Mouse (Mus musculus) thymus, adult 2 months (tissue): Measurements from ENCODE around the gene Agbl5. TPM values are rescaled to one million over a fixed set of nuclear protein-coding genes. Genes with fewer than 3 reads are reported as not detected.

Experiments used
- DNase-seq: peaks from one replicate; pipeline ENCODE4 v3.0.0; 2021
- H3K27ac ChIP-seq: fragments of 200-500 bp; 2 replicates; pipeline ENCODE4 v1.5.1; 2012; ENCODE audit warnings: low read length, control low read depth; ENCODE audit not compliant: control insufficient read depth, insufficient read depth
- H3K27me3 ChIP-seq: fragments of 200-500 bp; 2 replicates; pipeline ENCODE4 v1.6.1; 2012; ENCODE audit warnings: mild to moderate bottlenecking, low read length, moderate library complexity, mixed read lengths; ENCODE audit not compliant: control insufficient read depth, insufficient read depth
- H3K36me3 ChIP-seq: fragments of 200-500 bp; 2 replicates; pipeline ENCODE4 v1.6.1; 2012; ENCODE audit warnings: mild to moderate bottlenecking, low read length, moderate library complexity; ENCODE audit not compliant: control insufficient read depth, insufficient read depth
- H3K4me1 ChIP-seq: fragments of 200-500 bp; replicated peaks from 2 replicates; pipeline ENCODE4 v1.6.1; 2012; ENCODE audit warnings: low read length; ENCODE audit not compliant: control insufficient read depth, insufficient read depth
- H3K4me3 ChIP-seq: fragments of 200-500 bp; 2 replicates; pipeline ENCODE4 v1.5.1; 2012; ENCODE audit warnings: mild to moderate bottlenecking, low read length, control low read depth, moderate library complexity; ENCODE audit not compliant: control insufficient read depth, insufficient read depth
- CTCF ChIP-seq: fragments of 200-500 bp; IDR thresholded peaks from 2 replicates; pipeline ENCODE4 v1.5.1; 2012; ENCODE audit warnings: mild to moderate bottlenecking, control low read depth, low read length, moderate library complexity, borderline replicate concordance; ENCODE audit not compliant: control insufficient read depth, poor library complexity, insufficient read depth; ENCODE audit errors: extremely low read depth
- POLR2A ChIP-seq: fragments of 200-500 bp; IDR thresholded peaks from 2 replicates; pipeline ENCODE4 v1.6.1; 2012; ENCODE audit warnings: mild to moderate bottlenecking, low read length, control low read depth, moderate library complexity; ENCODE audit not compliant: control insufficient read depth, poor library complexity, insufficient read depth; ENCODE audit errors: extremely low read depth
- WGBS: fragments of 180-500 bp; shearing (Covaris S2); methylation state at CpG from one replicate; pipeline ENCODE4 v1.1.7; 2018; 5-methylcytosine and 5-hydroxymethylcytosine counted together
- polyA plus RNA-seq: library from polyadenylated mRNA; depleted of rRNA; stranded (reverse); fragments of >200 nt; gene quantifications from 2 replicates; pipeline ENCODE4 v1.2.3, GENCODE M21; 2012

The Agbl5 gene
- polyA plus RNA-seq, 1 experiment, result 40.7 TPM

DNA sequence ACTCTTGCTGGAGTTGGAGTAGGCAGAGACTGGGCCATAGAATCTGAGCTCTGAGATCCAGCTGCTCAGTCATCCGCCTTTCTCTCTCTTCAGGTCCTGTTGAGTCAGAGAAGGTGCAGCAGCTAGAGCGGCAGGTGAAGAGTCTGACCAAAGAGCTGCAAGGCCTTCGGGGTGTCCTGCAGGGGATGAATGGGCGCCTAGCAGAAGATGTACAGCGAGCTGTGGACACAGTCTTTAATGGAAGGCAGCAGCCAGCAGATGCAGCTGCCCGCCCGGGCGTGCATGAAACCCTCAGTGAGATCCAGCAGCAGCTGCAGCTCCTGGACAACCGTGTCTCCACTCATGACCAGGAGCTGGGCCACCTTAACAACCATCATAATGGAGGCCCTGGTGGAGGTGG, 28.3 kb downstream of the Agbl5 start:
- H3K4me1 ChIP-seq, result peaks cover 38% of the 10 kb centered on the region
- no peaks in the 10 kb centered on the region for H3K36me3 ChIP-seq
- no peak overlapping the region for H3K27ac ChIP-seq
- 94% methylated on average over 9 of the region's 9 CpGs for WGBS
- H3K27me3 ChIP-seq, result no peaks in the 10 kb centered on the region
- no peak overlapping the region for H3K4me3 ChIP-seq
- TF ChIP-seq POLR2A (no peak), CTCF (no peak)
- no peak for DNase-seq

DNA sequence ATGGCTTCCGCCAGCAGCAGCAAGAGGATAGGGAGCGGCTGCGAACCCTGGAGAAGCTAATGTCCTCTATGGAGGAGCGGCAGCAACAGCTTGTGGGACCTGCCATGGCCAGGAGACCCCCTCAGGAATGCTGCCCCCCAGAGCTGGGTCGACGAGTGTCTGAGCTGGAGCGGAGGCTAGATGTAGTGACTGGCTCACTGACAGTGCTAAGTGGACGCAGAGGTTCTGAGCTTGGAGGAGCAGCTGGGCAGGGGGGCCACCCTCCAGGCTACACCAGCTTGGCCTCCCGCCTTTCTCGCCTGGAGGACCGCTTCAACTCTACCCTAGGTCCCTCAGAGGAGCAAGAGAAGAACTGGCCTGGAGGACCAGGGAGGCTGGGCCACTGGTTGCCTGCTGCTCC, 28.9 kb downstream of the Agbl5 start:
- no peak overlapping the region for H3K27ac ChIP-seq
- H3K4me1 ChIP-seq, result peaks cover 43% of the 10 kb centered on the region

DNA sequence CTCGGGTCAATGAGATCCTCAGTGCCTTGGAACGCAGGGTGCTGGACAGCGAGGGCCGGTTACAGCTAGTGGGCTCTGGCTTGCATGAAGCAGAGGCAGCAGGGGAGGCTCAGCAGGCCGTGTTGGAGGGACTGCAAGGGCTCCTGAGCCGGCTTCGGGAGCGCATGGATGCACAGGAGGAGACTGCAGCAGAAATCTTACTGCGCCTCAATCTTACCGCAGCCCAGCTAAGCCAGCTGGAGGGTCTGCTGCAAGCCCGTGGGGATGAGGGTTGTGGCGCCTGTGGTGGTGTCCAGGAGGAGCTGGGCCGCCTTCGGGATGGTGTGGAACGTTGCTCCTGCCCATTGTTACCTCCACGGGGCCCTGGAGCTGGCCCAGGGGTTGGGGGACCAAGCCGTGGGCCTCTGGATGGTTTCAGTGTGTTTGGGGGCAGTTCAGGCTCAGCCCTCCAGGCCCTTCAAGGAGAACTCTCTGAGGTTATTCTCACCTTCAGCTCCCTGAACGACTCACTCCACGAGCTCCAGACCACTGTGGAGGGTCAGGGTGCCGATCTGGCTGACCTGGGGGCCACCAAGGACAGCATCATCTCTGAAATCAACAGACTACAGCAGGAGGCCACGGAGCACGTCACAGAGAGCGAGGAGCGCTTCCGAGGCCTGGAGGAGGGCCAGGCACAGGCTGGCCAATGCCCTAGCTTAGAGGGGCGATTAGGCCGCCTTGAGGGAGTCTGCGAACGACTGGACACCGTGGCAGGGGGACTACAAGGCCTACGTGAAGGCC, 29.6 kb downstream of the Agbl5 start:
- no peaks in the 10 kb centered on the region for H3K27me3 ChIP-seq
- peaks cover 42% of the 10 kb centered on the region for H3K4me1 ChIP-seq
- no peak overlapping the region for H3K4me3 ChIP-seq
- no peak for DNase-seq
- TF ChIP-seq CTCF (no peak), POLR2A (no peak)
- H3K27ac ChIP-seq, result no peak overlapping the region
- WGBS, result 97% methylated on average over 31 of the region's 31 CpGs
- no peaks in the 10 kb centered on the region for H3K36me3 ChIP-seq

More for the DNA sequence above, 28.9 kb downstream of the Agbl5 start:
- Histone ChIP-seq H3K4me3 (no peak overlapping the region), H3K27me3 (no peaks in the 10 kb centered on the region), H3K36me3 (no peaks in the 10 kb centered on the region)
- TF ChIP-seq CTCF (no peak), POLR2A (no peak)
- WGBS, result 95% methylated on average over 11 of the region's 11 CpGs
- no peak for DNase-seq

DNA sequence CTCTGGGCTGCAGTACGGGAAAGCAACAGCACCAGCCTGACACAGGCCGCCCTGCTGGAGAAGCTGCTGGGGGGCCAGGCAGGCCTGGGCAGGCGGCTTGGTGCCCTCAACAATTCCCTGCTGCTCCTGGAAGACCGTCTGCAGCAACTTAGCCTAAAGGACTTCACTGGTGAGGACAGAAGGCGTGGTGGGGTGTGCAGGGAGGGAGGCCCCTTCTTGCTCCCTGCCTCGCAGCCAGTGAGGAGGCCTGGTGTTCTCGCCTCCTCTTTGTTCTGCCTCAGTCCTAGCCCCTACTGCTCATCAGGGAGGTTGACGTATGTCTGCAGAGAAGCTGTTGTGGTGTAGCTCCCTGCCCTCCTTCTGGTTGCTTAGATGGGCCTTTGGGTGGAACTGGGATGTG, 30.2 kb downstream of the Agbl5 start:
- peaks cover 36% of the 10 kb centered on the region for H3K4me1 ChIP-seq

DNA sequence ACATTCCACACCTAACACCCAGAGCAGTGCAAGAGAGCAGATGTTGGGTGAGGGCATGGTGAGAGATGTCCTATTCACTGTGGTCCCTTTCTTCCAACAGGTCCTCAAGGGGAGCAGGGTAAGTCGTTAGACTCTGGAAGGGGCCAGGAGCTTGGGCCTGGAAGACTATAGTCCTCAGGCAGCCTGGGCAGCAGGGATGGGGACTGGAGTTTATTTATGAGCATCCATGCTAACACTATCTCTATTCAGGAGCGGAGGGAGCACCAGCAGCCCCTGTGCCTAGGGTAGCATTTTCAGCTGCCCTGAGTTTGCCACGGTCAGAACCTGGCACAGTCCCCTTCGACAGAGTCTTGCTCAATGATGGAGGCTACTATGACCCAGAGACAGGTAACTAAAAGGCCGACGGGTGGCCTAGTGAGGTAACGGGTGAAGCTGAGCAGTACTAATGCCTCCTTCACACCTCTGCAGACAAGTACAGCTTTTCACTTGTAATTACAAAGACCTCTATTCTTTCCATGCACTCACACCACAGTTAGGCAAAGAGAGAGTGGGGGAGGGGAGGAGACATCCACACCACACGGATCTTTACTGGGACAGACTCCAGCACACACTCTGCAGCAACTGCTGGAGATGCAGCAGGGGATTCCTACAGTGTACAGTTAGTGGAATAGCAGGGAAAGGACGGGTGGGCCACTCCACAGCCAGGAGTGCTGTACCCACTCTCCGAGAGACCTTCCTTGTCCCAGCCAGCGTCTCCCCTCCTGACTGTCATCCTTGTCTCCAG, 31.5 kb downstream of the Agbl5 start:
- TF ChIP-seq POLR2A (no peak), CTCF (no peak)
- no peak overlapping the region for H3K27ac ChIP-seq
- H3K4me1 ChIP-seq, result peaks cover 22% of the 10 kb centered on the region
- 92% methylated on average over 11 of the region's 11 CpGs for WGBS
- no peak overlapping the region for H3K4me3 ChIP-seq
- no peak for DNase-seq
- no peaks in the 10 kb centered on the region for H3K36me3 ChIP-seq
- no peaks in the 10 kb centered on the region for H3K27me3 ChIP-seq

More for the DNA sequence above, 30.2 kb downstream of the Agbl5 start:
- 98% methylated on average over 8 of the region's 8 CpGs for WGBS
- H3K36me3 ChIP-seq, result no peaks in the 10 kb centered on the region
- no peak for DNase-seq
- H3K27ac ChIP-seq, result no peak overlapping the region
- H3K27me3 ChIP-seq, result no peaks in the 10 kb centered on the region
- TF ChIP-seq CTCF (no peak), POLR2A (no peak)
- no peak overlapping the region for H3K4me3 ChIP-seq

DNA sequence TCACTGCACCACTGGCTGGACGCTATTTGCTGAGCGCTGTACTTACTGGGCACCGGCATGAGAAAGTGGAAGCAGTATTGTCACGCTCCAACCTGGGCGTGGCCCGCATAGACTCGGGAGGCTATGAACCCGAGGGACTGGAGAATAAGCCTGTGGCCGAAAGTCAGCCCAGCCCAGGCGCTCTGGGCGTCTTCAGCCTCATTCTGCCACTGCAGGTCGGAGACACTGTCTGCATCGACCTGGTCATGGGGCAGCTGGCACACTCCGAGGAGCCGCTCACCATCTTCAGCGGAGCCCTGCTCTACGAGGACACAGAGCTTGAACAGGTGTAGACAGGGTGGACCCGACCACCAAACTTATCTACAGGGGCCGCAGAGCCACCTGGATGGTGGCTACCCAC, 32.1 kb downstream of the Agbl5 start:
- H3K27ac ChIP-seq, result no peak overlapping the region
- WGBS, result 88% methylated on average over 19 of the region's 19 CpGs
- DNase-seq, result no peak

More for the DNA sequence above, 32.1 kb downstream of the Agbl5 start:
- no peaks in the 10 kb centered on the region for H3K36me3 ChIP-seq
- H3K4me1 ChIP-seq, result peaks cover 16% of the 10 kb centered on the region
- H3K4me3 ChIP-seq, result no peak overlapping the region
- no peaks in the 10 kb centered on the region for H3K27me3 ChIP-seq
- no peak for TF ChIP-seq POLR2A
- TF ChIP-seq CTCF, result no peak
